Mouse (Mus musculus) ES-Bruce4 (cell line): ENCODE data around the gene Lhpp.

ENCODE experiments used
- CTCF ChIP-seq: IDR thresholded peaks from one replicate; pipeline ENCODE4 v1.8.1; 2011; ENCODE audit warnings: low read depth, low read length
- POLR2A ChIP-seq: IDR thresholded peaks from one replicate; pipeline ENCODE4 v1.8.1; 2011; ENCODE audit warnings: low read length; ENCODE audit not compliant: insufficient read depth

GRCm38 (mm10) chr7:132659633-132660032, 49.2 kb downstream of the Lhpp start:
- no peak for TF ChIP-seq POLR2A
- no peak for TF ChIP-seq CTCF
